Mouse (Mus musculus) ZHBTc4 (cell line): ENCODE data around the gene Pdzd11.
A peak's percentile ranks its signal among the peaks of the same experiment; 100 is the strongest.

ENCODE experiments used
- DNase-seq: peaks from one replicate; pipeline ENCODE4 v3.0.0-alpha.2; 2011; ENCODE audit warnings: low read depth, low spot score

Pdzd11 gene

DNA sequence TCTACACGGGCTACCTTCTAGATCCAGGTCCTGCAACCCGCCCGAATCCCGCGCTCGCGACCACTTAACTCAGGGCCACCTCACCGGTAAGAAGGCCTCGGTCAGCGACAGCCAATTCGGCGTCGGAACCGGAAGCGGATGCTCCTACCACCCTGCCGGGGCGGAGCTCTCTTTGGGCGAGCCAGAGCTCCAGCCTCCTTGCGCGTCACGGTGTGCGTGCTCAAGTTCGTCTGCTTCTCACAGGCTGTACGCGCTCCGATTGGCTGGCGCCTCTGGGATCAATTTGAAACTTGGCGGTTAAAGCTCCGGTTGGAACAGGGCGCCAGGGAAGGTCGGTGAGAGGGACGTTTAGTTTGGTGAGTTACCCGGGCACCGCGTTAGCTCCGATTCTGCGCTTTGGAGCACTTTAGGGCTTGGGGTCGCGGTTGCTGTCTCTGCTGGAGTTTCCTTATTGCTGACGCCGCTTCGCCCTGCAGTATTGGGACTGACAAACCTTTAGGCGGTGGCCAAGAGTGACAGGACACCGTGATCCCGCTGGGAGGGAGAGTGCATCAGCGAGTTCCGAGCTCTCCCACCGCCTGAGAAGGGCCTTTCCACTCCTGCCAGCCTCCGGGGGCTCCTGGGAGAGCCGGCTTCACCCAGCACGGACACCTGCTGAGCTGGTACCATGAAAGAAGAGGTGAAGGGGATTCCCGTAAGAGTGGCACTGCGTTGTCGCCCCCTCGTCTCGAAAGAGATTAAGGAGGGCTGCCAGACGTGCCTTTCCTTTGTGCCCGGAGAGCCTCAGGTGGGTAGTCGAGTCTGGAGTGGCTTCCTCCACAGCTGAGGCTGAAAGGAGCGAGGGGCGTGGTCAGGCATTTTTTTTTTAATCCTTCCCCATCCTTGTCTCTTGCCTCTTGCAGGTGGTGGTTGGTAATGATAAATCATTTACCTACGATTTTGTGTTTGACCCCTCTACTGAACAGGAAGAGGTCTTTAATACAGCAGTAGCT is at the start of gene Pdzd11:
Gene Pdzd11 (minus strand): TSS at position 767 of the 992 bp plus-strand sequence.
- DNase-seq, result peak; percentile 95

DNA sequence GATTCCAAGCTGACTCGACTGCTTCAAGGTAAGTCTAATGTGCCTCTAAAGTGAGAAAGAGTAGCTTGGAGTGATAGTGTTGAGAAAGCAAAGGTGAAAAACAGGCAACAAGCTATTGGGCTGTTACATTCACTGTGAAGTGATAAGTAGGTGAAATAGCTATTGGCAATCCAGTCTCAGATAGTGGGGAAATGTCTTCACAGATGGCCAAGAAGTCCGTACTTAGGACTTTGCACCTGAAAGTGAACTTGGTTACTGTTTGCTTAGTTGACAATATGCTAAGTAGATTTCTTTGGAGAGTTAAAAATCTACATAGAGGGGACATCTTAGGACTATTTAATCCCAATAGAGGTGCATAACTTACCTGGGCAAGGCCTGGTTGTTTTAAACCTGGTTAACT is 38.5 kb upstream of the Pdzd11 start:
- no peak for DNase-seq

DNA sequence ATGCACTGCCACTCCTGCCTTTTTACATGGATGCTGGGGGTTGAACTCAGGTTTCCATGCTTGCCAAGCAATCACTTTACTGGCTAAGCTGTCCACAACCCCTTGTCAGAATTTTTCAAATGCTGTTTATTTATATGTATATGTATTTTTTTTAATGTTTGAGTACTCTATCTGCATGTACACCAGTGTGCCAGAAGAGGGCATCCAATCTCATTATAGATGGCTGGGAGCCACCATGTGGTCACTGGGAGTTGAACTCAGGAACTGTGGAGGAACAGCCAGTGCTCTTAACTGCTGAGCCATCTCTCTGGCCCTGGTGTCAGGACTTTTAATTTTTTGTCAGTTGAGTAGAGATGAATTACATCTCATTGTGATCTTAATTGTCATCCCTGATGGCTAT is 26.5 kb upstream of the Pdzd11 start:
- no peak for DNase-seq

DNA sequence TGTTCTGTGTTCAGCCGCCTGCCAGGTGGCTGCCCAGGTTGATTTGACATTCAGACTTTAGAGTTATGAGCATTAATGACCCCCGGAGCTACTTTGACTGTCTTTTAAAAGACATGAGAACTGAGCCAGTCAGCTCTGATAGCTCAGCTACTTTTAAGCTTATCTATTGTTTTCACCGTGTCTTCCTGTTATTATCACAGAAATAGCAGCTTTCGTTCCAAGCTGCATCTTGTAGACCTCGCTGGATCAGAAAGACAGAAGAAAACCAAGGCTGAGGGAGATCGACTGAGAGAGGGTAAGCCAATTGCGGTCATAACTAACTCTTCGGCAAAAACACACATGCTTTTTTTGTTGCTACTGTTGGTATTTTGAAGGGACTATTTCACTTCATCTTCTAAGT is 12.1 kb upstream of the Pdzd11 start:
- DNase-seq, result no peak

DNA sequence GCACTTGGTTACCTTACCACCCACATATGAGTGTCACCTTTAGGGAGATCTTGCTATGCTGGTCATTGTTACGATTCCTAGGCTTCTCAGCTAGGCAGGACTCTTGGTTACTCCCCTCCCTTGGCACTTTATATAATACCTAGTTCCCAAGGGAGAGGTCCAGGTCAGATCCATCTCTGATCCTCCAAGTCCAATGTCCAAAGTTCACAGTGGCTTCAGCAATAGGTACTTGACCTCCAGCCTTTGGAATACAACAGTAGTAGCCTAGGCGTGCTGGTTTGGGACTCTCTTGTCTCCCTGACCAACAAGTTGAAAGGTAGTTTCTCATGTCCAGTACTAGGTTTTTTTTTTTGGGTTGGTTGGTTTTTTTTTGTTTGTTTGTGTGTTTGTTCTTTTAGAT is 2.7 kb upstream of the Pdzd11 start:
- DNase-seq, result no peak

DNA sequence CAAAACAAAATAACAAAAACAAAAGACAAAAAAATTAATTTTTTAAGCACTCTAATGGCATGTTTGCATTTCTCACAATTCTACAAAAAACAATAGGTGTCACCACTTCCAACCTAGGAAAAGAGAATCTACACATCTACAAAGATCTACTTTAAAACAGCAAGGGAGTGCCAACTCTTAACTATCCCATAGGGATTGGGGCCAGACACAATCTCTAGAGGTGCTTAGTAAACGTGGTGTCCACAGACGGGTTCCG is 894 bp downstream of the Pdzd11 start, which contains the start of gene Kif4:
Gene Kif4 (plus strand): TSS at position 192 of the 256 bp plus-strand sequence.
- DNase-seq, result no peak

DNA sequence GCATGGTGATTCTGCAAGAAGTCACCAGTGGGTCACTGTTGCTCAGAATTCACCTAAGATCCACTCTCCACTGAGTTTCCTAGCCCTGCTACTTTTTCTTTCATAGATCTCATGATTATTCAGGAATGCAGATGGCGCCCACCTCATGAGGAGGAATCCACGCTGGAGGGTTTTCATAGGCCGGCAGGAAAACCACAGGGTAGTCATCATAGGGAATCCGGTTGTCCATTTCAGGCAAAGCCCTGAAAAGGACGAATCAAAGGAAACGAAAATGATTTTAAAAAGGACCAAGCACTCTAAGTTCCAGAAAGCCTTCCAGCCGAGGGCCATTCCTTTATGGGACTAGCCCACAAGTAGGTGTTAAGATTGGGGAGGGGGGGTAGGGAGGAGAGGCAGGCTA is 1.2 kb downstream of the Pdzd11 start:
- DNase-seq, result peak; percentile 12

DNA sequence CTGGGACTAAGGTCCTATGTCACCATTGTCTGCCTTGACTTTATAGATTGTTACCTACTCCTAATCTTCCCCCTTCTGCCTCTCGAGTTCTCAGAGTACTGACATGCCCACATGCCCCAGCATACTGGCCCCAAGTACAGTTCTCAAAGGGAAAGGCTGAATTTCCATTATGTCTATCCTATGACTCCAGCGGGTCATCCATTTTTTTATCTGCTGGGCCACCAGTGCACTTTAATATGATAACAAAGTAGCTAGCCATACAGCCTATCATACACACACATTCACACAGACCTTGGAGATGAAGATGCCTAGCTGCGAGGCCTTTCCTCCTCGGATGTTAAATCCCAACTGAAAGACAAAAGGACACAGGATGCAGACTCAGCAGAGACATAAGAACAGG is 2.1 kb downstream of the Pdzd11 start:
- no peak for DNase-seq

DNA sequence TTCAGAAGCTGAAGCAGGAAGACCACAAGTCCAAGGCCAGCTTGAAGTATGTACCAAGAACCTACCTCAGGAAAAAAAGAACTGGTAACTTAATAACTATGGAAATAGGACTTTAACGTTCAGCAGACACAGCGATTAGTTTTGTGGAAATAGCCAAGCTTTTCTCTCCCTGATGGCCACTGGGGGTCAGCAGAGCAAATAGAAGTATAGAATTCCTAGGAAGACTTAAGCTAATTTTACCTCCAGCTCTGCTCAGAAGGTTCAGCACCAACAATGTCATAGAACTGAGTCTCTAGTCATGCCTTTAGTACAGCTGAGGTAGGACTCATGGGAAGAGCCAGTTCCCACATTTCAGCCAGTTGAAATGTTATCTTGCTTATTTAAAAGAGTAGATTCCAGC is 5.0 kb downstream of the Pdzd11 start:
- DNase-seq, result no peak

DNA sequence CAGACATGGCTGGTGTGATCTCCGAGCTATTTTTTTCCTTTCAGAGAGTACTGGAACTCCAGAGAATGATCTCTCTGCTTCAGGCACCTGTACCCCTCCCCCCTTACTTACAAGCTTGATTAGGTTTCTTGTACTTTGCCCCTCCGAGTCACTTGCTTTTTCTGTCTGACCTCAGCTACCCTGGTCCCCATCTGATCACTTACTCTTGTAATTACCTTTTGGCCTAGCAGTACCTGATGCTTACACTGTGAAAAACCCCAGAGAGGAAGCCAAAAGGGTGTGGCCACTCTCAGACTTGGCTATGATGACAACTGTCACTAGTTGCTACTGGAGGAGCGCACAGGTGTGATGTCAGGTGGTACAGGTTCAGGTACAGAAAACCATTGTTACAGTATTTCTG is 7.9 kb downstream of the Pdzd11 start:
- no peak for DNase-seq

DNA sequence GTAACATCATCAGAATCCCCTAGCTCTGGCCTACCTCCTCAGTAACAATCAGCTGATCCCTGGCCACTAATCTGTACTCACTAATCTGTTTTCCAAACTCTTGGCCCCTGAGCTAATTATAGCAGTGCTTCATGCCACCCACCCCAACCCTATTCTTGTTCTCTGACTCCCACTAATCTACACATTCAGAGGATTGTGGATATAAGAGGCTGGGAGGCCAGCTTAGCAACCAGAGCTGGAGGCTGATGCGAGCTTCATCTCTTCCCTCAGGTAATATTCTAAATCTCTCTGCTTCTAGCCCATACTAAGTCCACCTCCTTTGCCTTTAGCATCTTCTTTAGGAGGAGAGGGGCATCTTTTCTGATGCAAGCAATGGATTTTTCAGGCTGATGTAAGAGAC is 21.1 kb downstream of the Pdzd11 start, which contains the start of gene Arr3:
Gene Arr3 (plus strand): TSS at position 184 of the 400 bp plus-strand sequence.
- DNase-seq, result no peak

DNA sequence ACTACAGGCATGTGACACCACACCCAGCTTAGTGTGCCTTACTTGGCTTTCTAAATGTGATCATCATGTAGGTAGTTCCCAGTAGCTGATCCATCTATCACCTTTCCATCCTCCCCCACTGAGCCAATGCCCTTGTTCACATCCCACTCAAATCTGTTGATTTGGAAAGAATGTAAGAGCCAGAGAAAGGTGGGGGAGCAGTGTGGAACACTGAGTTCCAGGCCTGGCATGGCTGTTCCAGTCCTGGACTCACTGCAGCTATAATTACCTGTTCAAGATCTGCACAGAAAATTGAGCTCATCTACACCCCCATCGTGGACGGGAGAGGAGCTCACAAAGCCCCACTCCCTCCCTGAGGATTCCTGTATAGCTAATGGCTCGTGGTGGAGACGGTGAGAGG is 26.6 kb downstream of the Pdzd11 start:
- DNase-seq, result no peak

DNA sequence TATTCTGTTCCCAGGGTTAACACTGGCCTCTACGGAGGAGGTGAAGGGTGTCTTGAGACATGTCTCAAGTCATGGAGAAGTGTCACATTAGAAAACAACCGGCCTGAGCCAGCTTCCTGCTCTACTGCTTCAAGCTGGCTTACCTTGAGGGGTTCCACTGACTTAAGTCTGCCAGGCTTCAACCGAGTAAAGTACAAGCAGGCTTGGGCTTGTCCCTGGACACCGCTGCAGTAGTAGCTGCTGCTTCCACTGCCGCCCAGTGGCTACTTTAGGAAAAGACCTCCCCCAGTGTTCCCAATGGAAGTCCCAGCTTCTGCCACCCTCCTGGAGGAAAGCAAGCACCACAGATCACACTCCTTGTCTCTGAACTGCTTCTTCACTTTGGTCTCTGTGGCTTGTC is 28.9 kb downstream of the Pdzd11 start:
- DNase-seq, result peak; percentile 51

DNA sequence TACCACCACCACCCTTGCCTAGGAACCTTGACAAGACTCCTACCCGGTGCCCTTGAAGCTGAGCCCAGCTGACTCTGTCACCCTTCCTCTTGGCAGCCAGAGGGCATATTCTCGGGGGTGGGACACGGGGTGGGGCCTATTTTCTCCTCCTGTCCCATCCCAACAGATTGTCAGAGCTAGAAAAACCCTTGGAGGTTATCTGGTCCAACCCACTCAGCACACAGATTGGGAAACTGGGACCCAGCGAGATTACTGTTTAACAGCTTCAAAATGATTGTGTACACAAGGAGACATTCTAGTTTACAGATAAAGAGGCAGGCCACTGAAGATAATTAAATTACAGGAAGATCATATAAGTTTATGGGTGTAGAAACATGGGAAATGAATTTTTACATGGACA is 31.6 kb downstream of the Pdzd11 start, which contains the start of gene P2ry4:
Gene P2ry4 (minus strand): TSS at position 79 of the 400 bp plus-strand sequence.
- no peak for DNase-seq
